18 mouse cellular contexts compared by ENCODE assay signal in the genomic region with DNA sequence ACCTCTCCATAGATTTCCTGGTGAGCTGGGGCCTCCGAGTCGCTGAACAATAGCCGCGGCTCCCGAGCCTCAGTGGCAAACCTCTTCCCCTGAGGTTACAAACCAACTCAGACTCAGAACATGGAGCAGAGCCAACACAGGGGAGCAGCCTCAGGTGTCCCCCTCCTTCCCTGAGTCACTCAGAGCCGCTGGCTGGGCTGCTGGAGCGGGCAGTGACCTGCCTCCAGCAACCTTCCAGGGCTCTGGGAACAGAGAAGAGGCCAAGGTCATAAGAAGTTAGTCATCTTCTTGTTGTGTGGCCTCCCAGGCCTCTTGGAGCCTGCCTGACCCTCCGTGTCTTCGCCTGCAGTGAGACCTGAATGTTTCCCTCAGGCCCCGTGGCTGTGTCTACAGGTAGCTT.
DNase-seq lines count a peak whose midpoint lies in the region; ATAC-seq lines count a peak whose summit lies in the region.
"Had no signal": no experiment of that assay in that cellular context is flagged by ENCODE, and none has a peak within 500 bp of the region (broad histone marks: within the 10 kb centered on the region; RNA-seq: fewer than 3 reads in every experiment).

No protein-coding gene starts in this region.

- no peak for DNase-seq in heart, embryonic 10.5 days (ENCODE audit: low spot score)
- DNase-seq in heart, postnatal 14 days, result no peak
- DNase-seq in neural tube, embryonic 10.5 days (ENCODE audit: extremely low spot score, low spot score), result no peak
- peak; percentile 30 for DNase-seq in adrenal gland, postnatal 10 days
- peak; percentile 34 to 54 for DNase-seq in adrenal gland, postnatal 36 days
- no peak for DNase-seq in cerebellum, adult 9-10 months
- DNase-seq: cerebellum, adult 18-20 months; forebrain, postnatal 0 days; gastrocnemius, postnatal 25 days; heart, postnatal 4 days had no signal

- no peaks in the 10 kb centered on the region for H3K9me3 ChIP-seq in heart, embryonic 10.5 days
- H3K9me3 ChIP-seq in neural tube, embryonic 15.5 days (replicated peaks), result no peaks in the 10 kb centered on the region
- H3K9me3 ChIP-seq: forebrain, embryonic 13.5 days; hindbrain, embryonic 12.5 days had no signal

- no peak for ATAC-seq in neural tube, embryonic 15.5 days (ENCODE audit: low FRiP score)
- ATAC-seq: activated CD4-positive, CD25-positive, alpha-beta regulatory T cell, adult 4 months; forebrain, embryonic 13.5 days; forebrain, postnatal 0 days; intestine, postnatal 0 days; Patski had no signal

- peak overlapping the region; percentile 50; the same call in 1 of the 2 replicates for H3K27ac ChIP-seq in heart, embryonic 10.5 days
- 0 out of 2 replicates have a peak overlapping the region, but pooled peaks have one; percentile 3 for H3K27ac ChIP-seq in neural tube, embryonic 15.5 days (replicated peaks)
- H3K27ac ChIP-seq: embryonic facial prominence, embryonic 10.5 days; forebrain, embryonic 13.5 days; heart, embryonic 13.5 days; hindbrain, embryonic 12.5 days had no signal

- H3K4me1 ChIP-seq in heart, embryonic 10.5 days, result peaks cover 28% of the 10 kb centered on the region
- H3K4me1 ChIP-seq in neural tube, embryonic 15.5 days, result peaks cover 6% of the 10 kb centered on the region; the same call in 1 of the 2 replicates
- H3K4me1 ChIP-seq: forebrain, embryonic 13.5 days had no signal

- H3K36me3 ChIP-seq in heart, embryonic 10.5 days, result no peaks in the 10 kb centered on the region
- no peaks in the 10 kb centered on the region for H3K36me3 ChIP-seq in neural tube, embryonic 15.5 days
- H3K36me3 ChIP-seq: embryonic facial prominence, embryonic 10.5 days; heart, embryonic 13.5 days; hindbrain, embryonic 12.5 days had no signal

- intact Hi-C loops in heart, postnatal 14 days (cut with DNase I), result no loop called here

- 73% methylated on average over 10 of the region's 10 CpGs for WGBS in heart, embryonic 10.5 days
- WGBS in neural tube, embryonic 15.5 days, result 85% methylated on average over 10 of the region's 10 CpGs

- peaks cover 93% of the 10 kb centered on the region for H3K27me3 ChIP-seq in heart, embryonic 10.5 days (ENCODE audit: insufficient read depth, poor library complexity, severe bottlenecking)
- 0 out of 2 replicates have a peak, but pooled peaks cover 3% of the 10 kb centered on the region for H3K27me3 ChIP-seq in neural tube, embryonic 15.5 days (replicated peaks)
- H3K27me3 ChIP-seq: forebrain, embryonic 13.5 days had no signal

- H3K4me2 ChIP-seq in neural tube, embryonic 15.5 days, result no peak overlapping the region
- H3K4me2 ChIP-seq: forebrain, embryonic 13.5 days; heart, embryonic 13.5 days; hindbrain, embryonic 12.5 days had no signal

- no peak overlapping the region for H3K4me3 ChIP-seq in heart, embryonic 10.5 days
- no peak overlapping the region for H3K4me3 ChIP-seq in neural tube, embryonic 15.5 days (replicated peaks)
- H3K4me3 ChIP-seq: embryonic facial prominence, embryonic 10.5 days; forebrain, embryonic 13.5 days; heart, embryonic 13.5 days; hindbrain, embryonic 12.5 days had no signal

- no peak overlapping the region for H3K9ac ChIP-seq in neural tube, embryonic 15.5 days (replicated peaks)
- H3K9ac ChIP-seq: forebrain, embryonic 13.5 days; forebrain, postnatal 0 days; heart, embryonic 13.5 days; hindbrain, embryonic 12.5 days had no signal

Comparison
In these comparisons a context has a peak if more than half of its experiments do, and no peak if none do; other contexts are left out.
1. DNase-seq: peak in adrenal gland, postnatal 10 days (single experiment) and adrenal gland, postnatal 36 days (2 of 2); none in heart, embryonic 10.5 days (single experiment), heart, postnatal 14 days (0 of 2), neural tube, embryonic 10.5 days (single experiment) and cerebellum, adult 9-10 months (single experiment).